Mouse (Mus musculus) right cerebral cortex, postnatal 25 days (tissue): ENCODE measurements around the gene Thumpd3.

Experiments used
- DNase-seq: peaks from one replicate; pipeline ENCODE4 v3.0.0; 2022

The Thumpd3 gene

DNA sequence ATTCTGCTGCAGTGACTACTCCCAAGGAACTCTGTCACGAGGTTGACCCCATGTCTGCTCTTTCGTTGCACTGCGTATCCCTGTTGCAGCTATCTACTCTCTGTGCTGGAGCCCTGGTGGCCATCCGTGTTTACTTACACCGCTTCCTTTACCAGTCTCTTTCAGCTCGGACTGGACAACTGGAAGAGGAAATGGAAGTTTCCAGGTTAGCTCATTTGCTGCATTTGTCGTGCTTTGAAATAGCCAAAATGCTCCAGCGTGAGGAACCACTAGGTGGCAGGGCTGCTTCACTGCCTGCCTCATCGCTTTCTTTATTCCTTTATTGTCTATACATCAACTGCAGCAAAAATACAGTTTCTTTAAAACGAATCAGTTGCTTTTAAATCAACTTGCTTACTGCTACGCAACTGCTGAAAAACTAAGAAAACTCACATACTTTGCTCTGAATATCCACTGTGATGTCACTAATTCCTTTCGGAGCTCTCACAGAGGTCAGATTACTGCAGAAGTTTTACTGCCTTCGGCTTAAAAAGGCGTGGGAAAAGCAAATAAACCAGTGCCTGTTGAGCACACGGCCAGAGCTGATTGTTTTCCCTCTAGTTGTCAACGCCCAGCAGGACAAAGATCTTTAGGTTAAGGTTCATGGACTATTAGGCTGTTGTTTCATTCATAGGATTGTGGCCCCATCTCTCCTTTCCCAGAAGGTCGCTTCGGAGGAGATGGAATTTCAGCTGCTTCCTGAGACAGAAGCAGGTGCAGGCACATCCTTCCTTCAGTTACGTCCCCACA, 7.9 kb upstream of the Thumpd3 start:
- DNase-seq, result peak; percentile 64

DNA sequence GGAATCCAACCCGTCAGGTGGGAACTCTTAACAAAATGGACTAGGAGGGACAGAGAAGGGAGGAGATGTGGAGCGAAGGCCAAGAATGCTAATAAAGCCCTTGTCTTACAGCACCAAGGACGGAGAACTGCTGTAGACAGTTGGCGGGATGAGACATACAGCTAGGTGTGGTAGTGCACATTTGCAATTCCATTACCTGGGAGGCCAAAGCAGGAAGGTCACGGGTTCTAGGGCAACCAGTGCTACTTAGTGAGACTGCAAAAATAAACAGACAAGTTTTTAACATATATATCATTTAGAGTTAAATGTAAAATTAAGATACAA, 7.3 kb upstream of the Thumpd3 start:
- DNase-seq, result no peak

DNA sequence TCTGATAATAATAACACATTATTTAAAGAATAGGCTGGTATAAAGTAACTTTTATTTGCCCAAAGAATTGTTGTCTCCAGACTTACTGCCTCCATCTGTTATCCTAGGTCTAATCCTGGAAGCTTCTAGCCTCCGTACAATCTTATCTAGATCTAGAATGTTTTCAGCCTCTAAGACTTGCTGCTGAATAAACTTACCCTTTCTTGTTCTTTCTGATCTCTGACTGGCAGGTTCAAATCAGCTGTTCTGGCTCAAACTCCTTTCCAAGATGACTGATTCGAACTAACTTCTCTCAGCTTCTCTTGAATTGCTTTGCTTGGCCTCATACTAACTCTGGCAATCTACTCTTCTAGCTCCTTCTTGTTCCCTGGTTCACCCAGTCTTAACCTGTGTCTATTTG, 5.7 kb upstream of the Thumpd3 start:
- DNase-seq, result no peak

DNA sequence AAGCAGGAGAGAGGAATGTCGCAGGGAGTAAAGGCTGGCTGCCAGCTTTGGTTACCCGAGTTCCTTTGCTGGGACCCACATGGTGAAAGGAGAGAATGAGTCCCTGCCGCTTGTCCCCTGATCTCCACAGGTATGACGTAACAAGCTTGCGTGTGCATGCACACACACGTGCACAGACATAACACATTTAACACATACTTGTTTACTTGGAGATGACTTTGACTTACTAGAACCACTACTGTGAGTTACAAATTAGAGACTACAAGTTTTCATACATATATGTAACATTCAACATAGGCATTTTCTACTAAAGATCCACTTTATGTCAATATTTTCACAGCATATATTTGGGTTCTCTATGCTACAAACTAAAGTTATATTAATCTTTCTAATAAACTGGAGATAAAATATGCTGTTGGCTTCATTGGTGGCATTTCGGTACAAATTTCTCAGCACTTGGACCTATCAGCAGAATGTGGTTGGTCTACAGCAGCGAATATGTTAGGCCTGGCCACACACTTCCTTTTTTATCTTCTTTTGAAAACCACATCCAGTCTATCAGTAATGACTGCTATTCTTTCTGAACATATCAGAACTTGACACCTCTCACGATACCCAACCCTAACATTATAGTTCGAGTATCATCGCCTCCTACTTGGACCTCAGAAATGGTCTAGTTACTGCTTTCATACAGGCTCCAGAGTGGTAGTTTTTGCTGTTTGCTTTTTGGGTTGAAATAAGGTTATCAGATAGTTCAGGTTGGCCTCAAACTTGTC, 4.6 kb upstream of the Thumpd3 start:
- no peak for DNase-seq

DNA sequence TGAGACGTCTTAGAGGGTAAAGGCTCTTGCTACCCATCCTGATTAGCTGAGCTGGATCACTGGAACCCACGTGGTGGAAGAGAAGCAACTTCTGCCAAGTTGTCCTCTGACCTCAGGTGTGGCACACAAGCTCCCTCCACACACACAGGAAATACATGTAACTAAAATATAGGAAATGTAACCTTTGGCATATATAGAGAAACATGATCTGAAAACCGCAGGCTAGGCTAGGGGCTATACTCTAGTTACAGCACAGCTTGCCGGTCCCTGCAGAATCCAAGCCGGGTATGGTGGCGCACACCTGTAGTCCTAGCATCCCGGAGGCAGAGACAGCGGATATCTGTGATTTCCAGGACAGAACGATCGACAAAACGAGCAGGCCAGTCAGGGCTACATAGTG, 450 bp upstream of the Thumpd3 start:
- DNase-seq, result no peak

DNA sequence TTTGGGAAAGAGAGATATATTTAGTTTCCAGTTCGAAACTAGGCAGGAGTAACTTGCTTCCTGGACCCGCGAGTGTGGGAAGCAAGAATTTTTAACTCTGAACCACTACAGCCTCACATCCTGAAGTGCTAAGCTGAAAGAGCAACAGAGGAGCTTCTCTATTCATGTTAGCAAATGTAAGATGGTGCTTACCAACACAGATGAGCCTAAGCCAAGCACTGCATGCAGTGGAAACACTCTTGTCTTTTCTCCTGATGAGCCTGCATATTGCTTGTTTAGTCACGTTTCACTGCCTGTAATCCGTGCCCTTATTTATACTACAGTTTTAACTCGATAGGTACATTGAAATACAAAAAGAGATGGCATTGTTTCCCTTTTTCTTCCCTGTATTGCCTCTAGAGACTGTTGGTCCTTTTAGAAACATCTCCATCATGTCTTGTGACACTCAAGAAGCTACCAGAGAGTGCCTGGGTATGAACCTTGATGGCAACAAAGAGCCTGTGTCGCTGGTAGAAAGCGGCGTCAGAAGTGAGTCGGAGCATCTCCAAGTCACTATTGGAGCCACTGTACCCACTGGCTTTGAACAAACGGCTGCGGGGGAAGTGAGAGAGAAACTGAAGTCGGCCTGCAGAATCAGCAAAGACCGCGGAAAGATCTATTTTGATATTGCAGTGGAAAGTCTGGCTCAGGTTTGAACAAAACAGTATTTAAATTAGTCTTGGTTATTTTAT, 1.2 kb downstream of the Thumpd3 start:
- DNase-seq, result no peak

DNA sequence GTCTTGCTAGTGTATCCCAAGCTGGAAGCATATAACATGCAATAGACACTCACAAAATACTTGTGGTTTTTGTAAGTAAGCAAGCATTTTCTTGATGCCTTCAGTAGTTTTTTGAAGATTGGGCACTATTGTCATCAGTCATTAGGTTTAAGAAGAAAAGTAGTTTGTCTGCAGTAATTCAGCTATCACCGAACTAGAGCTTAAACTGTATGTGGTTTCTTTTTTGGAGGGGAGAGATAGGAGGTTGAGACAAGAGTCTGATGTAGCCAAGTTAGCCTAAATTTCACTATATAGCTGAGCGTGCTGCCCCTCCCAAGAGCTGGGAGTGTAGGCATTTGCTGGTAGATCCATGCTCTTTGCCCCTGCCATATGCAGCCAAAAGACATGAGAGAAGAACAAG, 2.3 kb downstream of the Thumpd3 start:
- DNase-seq, result no peak

DNA sequence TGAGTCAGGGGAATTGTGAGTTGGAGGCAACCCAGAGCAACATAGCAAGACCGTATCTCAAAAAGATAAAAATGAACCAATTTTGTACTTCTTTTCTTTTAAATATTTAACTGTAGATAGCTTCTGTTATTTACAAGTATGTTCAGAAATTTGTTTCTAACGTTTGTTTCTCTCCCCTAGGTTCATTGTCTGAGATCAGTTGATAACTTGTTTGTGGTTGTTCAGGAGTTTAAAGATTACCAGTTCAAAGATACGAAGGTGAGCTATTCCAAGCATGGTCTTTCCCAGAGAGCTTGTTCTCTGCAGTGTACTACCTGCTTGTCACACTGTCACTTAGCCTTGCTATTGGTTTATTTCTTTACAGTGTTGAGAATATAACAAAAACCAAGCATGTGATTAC, 3.1 kb downstream of the Thumpd3 start:
- no peak for DNase-seq

DNA sequence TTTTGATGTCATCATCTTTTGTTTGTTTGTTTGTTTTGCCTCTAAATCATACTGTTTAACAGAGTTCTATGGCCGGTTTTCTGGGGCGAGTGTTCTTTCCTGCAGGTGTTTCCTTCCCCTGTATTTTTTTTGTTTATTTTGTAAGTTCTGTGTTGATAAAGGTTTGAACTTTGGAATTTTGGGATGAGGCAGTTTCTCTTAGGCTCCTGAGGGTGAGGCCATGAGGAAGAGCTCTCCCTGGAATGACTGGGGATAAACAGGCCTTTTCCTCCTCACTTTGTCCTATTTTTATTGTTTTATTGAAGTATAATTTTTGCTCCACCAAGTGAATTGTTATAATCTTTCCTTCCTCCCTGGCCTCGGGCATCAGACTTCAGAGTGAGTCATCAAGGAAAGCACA, 6.9 kb downstream of the Thumpd3 start:
- no peak for DNase-seq

DNA sequence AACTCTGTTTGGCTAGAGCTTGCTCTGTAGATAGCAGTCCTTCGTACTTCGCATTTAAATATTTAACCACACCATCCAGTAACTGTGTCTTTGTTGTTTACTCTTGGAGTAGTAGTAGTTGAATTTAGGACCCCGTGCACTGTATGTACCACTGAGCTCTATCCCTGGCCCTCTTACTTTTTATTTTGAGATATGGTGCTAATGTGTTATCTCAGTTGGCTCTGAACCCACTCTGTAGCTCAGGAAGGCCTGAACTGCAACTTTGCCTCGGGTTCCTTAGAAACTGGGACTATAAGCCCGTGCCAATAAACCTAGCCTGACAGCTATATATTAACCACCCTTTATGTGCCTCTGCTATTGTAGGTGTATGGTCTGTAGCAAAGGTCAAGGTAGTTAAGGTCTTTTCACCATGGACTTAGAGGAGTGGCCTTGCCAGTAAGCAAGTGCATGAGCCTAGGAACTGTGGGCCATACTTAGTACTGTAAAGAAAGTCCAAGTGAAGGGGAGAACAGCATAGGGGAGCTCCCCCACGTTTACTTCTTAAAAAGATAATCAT, 8.6 kb downstream of the Thumpd3 start:
- no peak for DNase-seq

DNA sequence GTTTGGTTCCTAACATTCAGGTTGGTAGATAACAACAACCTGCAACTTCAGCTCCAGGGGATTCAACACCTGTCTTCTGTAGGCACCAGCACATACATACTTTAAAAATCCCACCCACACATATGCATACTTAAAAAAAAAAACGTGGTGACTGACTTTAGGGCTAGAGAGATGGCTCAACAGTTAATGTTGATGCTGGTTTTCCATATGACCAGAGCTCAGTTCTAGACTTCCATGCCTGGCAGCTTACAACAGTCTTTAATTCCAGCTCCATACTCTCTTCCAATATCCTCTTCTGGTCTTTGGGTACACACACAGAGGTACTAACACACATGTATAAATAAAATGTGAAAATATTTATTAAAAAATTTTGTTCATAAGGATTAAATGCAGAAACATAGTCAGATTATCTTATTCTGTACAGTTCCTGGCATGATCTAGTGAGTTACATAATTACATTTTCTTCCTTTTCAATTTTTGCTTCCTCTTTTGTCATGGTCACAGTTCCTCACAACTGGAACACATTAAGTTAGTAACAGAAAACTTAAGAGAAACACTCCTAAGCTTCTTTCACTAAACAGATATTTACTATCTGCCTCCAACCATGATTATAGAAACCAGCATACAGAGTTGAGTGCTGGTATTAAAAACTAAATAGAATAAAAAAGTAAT, 15.0 kb downstream of the Thumpd3 start:
- no peak for DNase-seq

DNA sequence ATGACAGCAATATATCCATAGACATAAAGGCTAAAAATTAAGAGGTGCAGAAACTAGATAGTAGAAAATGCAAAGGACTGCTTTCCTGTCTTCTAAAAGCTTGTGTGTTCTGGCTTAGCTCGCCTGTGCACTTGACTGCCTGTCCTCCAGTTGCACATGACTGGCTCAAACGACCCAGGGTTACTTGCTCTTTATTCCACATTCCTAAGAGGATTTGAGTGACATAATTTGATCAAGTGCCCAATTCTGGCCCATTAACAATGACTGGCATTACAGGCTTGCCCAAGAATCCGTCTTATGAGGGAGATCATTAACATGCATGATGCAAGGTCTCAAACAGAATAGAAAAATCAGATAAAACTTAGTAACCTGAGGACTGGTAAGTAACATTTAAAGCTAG, 16.2 kb downstream of the Thumpd3 start:
- no peak for DNase-seq

DNA sequence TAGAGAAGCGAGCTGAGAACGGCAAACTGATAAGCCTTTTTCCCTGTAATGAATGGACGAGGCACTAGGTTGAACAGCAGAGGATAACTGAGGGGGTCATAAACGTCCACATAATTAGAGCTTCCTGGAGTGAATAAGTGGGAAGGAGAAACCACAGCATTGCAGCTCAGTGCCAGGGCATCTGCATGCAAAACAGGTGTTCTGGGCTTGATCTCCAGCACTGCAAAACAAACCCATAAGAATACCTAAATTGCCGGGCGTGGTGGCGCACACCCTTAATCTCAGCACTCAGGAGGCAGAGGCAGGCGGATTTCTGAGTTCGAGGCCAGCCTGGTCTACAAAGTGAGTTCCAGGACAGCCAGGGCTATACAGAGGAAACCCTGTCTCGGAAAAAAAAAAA, 17.3 kb downstream of the Thumpd3 start:
- DNase-seq, result no peak

DNA sequence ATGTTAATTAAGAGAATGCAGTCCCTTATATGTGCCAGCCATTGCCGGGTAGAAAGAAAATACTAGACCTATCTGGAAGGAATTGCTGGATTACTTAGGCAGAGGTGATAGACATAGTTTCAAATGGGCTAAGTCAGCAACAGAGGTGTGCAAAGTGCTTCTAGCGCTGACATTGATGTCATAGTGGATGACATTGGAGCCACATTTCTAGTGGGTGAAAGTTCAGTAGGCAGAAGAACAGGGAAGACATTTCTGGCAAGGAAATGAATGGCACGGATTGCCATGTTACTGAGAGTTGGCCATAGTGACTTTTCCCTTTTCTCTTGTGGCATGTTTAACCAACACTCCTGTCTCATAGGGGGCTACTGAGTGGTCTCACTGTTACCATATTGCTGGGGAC, 19.2 kb downstream of the Thumpd3 start:
- DNase-seq, result no peak

DNA sequence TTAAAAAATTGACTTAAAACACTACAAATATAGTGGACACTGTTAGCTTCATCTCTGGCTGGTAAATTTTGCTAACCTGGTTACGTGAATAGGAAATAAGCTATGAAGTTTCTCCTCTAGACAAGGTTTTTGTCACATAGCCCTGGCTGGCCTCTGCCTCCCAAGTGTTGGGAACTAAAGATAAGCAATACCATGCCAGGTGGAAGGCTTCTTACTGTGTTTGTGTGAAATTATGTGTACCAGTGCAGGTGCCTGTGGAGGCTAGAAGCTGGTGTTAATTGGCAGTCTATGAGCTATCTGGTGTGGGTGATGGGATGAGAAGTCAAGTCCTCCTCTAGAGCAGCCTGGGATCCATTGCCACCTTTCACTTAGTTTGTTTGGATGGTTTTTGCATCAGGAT, 23.1 kb downstream of the Thumpd3 start:
- no peak for DNase-seq

DNA sequence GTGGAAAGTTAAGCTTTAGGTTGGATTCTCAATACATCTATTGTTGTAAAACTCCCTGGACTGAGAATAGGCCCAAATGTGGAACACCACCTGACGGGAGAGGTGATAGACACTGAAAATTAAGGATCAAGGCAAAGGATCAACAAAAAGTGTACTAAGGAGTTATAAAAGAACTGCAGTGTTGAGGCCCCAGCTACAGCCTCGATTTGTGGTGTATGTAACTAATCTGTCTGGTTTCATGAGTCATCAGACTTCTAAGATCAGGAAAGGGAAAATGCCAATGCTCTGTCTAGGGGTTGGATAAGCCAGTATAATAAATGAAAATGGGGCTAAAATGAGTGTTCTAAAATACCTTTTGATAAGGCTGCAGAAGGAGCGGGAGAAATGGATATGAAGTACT, 29.2 kb downstream of the Thumpd3 start:
- DNase-seq, result no peak

DNA sequence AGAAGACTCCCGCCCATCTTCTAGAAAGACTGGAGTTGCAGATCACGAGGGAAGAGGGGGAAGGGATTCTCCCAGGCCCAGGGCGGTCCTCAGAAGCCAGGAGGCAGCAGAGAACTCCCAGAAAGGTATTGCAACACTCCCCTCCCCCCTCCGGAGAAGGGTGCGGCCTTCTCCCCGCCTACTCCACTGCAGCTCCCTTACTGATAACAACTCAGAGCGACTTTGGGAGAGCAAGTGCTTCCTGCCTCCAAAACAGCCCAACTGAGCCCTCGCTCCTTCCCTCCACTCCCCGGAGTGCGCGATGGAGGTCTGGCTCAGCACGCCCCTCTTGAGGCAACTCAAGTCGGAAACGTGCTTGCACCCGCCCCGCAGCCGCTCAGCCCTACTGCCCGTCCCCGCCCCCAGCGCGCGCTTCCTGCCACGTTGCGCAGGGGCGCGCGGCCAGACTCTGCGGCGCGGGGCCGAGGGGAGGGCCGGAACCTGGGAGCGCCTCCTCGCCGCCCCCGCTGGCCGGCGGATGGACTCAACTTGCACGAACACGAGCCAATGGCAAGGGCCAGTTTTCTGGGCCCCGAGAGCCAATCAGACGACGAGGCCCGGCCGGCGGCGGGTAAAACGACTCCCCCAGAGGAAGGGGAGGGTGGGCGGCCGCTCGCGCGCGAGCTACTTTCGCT, 30.1 kb downstream of the Thumpd3 start:
- DNase-seq, result peak; percentile 92

DNA sequence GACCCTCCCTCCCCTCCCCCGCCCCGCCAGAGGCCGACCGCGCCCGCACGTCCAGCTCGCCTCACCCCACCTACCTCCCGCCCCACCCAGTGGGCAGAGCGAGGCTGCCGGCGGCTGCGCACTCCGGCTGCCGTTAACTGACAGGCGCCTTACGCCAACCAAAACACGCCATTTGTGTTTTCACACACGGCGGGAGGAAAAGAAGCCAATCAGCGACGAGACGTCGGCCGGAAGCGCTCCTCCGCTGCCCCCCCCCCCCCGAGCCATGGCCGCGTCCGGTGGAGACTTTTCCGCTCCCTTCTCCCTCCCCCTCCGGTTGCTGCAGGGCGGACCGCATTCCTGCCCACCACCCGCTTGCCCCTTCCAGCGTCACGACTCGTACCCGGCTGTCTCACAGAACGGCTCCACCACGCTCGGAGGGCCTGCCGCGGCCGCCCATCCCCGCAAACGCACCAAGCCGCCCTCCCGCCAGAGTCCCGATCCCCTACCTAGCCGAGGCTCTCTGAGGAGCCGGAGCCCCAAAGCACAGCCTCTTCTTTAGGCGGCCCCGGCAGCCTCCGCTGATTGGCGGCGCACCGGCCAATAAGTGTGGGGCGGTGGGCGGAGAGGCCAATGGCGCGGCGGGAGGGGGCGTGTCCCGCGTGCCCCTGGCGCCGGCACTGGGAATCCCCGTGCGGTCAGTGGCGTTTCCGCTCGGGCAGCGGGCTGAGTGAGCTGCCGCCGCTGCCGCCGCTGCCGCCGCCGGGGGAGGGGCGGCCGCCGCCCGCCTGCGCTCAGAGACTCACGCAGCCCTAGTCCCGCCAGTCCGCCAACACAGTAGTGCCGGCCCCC, 30.9 kb downstream of the Thumpd3 start, which contains the start of gene Setd5:
TSS of gene Setd5 (plus strand) at position 680 of the 831 bp plus-strand sequence.
- peak; percentile 98 for DNase-seq

DNA sequence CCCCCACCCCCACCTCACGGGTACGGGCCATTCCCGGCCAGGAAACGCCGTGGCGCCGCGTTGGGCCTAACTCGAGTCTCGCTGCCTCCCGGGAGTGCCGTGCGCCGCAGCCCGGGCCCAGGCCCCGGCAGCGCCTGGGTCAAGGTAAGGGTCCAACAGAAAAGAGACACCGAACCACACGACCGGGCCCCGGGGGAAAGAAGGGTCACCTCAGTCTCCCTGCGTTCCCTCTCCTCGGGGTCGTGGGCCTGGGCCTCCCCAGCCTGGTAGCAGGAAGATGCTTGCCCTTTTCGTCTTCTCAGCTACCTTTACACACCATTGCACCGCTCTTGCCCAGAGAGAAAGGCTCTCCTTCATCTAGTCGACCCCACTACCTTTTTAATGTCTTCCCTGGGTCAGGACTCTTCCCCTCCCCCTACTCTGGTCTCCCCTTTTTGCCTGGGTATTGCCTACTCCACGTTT, 31.6 kb downstream of the Thumpd3 start:
- DNase-seq, result no peak

DNA sequence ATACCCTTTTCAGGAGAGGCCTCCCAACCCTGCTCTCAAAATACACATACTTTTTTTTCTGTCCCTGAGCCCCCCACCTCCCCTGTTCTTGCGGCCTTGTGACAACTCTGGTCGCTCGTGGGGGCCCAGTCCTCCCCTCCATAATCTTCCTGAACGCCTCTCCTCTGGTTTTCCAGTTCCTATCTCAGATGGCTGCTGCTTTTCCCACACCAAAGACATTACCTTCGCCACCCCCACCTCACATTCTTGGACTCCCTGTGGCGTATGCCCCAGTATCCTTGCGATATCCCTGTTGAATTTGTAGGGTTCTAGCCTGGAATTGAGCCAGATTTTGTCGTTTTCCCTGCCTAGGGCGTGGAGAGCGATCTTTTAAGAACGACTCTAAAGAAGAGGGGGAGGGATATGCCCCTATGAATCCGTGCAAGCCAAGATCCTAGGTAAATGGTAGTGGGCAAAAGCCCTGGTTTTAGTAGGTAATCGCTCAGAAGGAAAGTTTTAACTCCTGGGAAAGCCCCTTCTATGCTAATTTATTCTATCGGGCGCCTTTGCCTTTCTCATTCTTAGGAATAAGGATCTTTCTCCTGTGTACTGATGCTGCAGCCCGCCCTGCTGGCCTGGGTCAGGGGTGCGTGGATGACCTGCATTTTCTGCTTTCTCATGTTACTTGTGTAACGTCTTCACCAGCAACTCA, 32.2 kb downstream of the Thumpd3 start:
- peak; percentile 43 for DNase-seq

DNA sequence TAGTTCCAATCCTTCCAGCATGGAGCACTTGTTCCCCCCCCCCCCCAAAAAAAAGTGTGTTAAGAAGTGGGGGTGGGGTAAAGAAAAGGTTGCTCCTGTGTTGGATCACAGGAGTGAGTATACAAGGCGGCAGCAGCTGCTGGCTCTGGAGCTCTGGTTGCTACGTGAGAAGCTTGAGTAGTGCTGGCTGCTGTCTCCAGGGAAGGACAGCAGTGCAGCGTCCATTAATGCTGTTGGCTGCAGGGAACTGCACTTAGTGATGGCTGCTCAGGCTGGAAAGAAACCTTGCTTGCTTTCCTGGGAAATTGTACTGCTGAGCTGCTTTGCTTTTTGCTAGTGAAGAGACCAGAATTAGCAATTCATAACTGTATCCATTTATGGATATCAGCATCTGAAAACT, 33.5 kb downstream of the Thumpd3 start:
- peak; percentile 27 for DNase-seq
